Mouse (Mus musculus) left cerebral cortex, postnatal 10 days (tissue): Measurements from ENCODE around the gene Olfr850. TPM values are rescaled to one million over a fixed set of nuclear protein-coding genes. Genes with fewer than 3 reads are reported as not detected.

Source experiments
- DNase-seq, 2 experiments: peaks; one replicate each; pipeline ENCODE4 v3.0.0; 2021 to 2022; ENCODE audit warnings: low spot score in 2 of 2, mixed read lengths in 1 of 2; ENCODE audit errors: extremely low spot score in 1 of 2
- intact Hi-C: fragments of 180-260 bp; cut with DNase I; formaldehyde crosslinking; loops from one replicate; pipeline ENCODE4 v1.15.1; 2025
- total RNA-seq, 2 experiments: library from RNA; stranded (reverse); gene quantifications; 2 replicates each; pipeline ENCODE4 v1.2.3; 2021

The Olfr850 gene
- total RNA-seq = not detected

DNA sequence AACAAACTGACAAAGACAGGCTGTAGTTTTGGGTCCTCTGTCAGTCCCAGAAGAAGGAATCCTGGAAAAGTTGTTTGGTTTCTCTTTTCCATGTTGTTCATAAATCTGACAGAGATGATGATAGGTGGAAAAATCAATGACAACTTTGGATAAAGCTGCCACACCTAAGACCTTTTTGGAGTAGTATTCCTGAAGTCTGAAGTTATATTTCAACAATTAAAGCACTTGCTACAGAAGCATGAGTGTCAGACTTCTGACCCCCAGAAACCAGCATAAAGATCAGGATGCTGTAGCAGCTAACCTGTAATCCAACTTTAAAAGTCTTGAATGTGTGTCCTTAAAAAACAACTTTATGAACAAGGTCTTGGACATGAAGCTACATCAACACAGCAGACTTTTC is at the start of gene Olfr850:
Gene Olfr850, minus strand, starts transcription at position 101 of the 400 bp plus-strand sequence.
- intact Hi-C loops = no loop called here
- no peak for DNase-seq

DNA sequence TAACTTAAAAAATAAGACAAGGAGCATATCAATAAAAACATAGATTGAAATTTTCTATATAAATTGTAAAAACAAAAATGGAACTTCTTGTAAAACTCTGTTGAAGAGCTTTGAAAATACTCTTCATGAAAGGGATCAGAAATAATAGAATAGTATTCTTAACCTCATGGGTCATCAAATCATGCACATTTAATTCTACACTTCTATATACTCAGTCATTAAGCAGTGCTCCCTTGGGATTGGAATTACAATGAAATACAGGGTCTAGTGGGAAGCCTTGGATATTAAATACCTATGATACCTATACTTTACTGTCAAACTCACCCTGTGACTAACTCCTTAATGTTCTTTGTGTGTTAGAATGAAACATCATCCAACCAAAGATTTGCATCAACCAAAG is 14.9 kb upstream of the Olfr850 start, which contains the start of gene Olfr851:
Gene Olfr851, plus strand, starts transcription at position 301 of the 400 bp plus-strand sequence.
- intact Hi-C loops = no loop called here
- DNase-seq = no peak

DNA sequence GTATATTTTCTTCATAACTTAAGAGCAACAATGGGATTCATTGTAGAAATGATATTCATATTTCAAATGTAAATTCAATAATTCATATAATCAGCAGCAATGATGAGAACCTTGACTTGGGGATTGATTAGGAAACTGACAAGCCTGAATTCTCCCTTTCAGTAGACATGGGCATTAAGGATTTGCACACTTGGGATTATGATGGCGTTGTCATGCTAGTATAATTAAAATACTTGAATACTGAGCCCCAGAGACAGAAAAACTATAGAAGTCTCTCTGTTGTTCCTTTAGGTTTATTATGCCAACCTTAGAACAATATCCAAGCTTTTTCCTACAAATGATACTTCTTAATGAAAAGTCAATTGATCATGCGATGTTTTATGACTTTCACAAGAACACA is 38.1 kb downstream of the Olfr850 start, which contains the start of gene Olfr849:
Gene Olfr849, plus strand, starts transcription at position 301 of the 400 bp plus-strand sequence.
- no peak for DNase-seq
- intact Hi-C loops = no loop called here

Other genes with a start within 250 kb of the Olfr850 start
- not detected for gene Olfr843, start 226.3 kb downstream of the Olfr850 start, total RNA-seq
- not detected for gene Olfr844, start 161.9 kb downstream of the Olfr850 start, total RNA-seq
- gene Olfr845, start 141.8 kb downstream of the Olfr850 start, total RNA-seq = not detected
- not detected for gene Olfr846, start 114.2 kb downstream of the Olfr850 start, total RNA-seq
- not detected for gene Olfr847, start 99.6 kb downstream of the Olfr850 start, total RNA-seq
- gene Olfr849, start 38.0 kb downstream of the Olfr850 start, total RNA-seq = not detected
- not detected for gene Olfr851, start 15.0 kb upstream of the Olfr850 start, total RNA-seq
- gene Olfr853, start 62.8 kb upstream of the Olfr850 start, total RNA-seq = not detected
- gene Olfr854, start 89.1 kb upstream of the Olfr850 start, total RNA-seq = not detected
- gene Olfr855, start 104.4 kb upstream of the Olfr850 start, total RNA-seq = not detected
- 10 to 100 TPM; 22.5 to 23.9 TPM for gene Zfp317, start 143.9 kb upstream of the Olfr850 start, total RNA-seq
- not detected for gene Olfr857, start 231.2 kb upstream of the Olfr850 start, total RNA-seq